Mouse (Mus musculus): ENCODE measurements at regions not wholly inside any gene's neighbourhood (a gene's known extent, or its start where the extent isn't known, plus 50 kb on each side); places are given as distances from the start of the nearest gene placed in this dataset.

- no peak for DNase-seq (ENCODE audit: low spot score in 2 of 2)
Measured at GRCm38 (mm10) chr6:61125431-61125830, 54.7 kb upstream of the Ccser1 start.

- DNase-seq (ENCODE audit: low spot score in 2 of 2): no peak
Measured at GRCm38 (mm10) chr6:61127238-61127637, 52.9 kb upstream of the Ccser1 start.

- no peak for DNase-seq (ENCODE audit: low spot score in 2 of 2)
Measured at GRCm38 (mm10) chr6:61128211-61128610, 51.9 kb upstream of the Ccser1 start.

Measured in layer of hippocampus, postnatal 10 days (tissue).